Mouse (Mus musculus) inflammation-experienced regulatory T-cells, adult 6 months (primary cell): ENCODE measurements around the gene Krtap1-5. TPM values are rescaled to one million over a fixed set of nuclear protein-coding genes. Genes with fewer than 3 reads are reported as not detected.
"Not testable (repeated sequence)": the region's sequence is repeated elsewhere in the genome, so short reads cannot be mapped to it uniquely, and the experiment has no call there.

Source experiments
- ATAC-seq: one replicate; pipeline ENCODE4 v1.8.0; 2017
- polyA plus RNA-seq, 3 experiments: library from polyadenylated mRNA; unstranded; fragments of 100-300 nt; shearing (Covaris generic); gene quantifications; one replicate each; pipeline ENCODE4 v1.2.1; 2017

The Krtap1-5 gene
- not detected for polyA plus RNA-seq

GRCm38 (mm10) chr11:99580636-99581035, at the start of gene Krtap1-5:
TSS of gene Krtap1-5 (minus strand) at chr11:99581016.
- no peak for ATAC-seq

- no peak for ATAC-seq
Observed at GRCm38 (mm10) chr11:99628138-99628537, 47.3 kb upstream of the Krtap1-5 start, which contains the start of gene Krtap4-1. TSS of gene Krtap4-1 (minus strand) at chr11:99628238.

DNA sequence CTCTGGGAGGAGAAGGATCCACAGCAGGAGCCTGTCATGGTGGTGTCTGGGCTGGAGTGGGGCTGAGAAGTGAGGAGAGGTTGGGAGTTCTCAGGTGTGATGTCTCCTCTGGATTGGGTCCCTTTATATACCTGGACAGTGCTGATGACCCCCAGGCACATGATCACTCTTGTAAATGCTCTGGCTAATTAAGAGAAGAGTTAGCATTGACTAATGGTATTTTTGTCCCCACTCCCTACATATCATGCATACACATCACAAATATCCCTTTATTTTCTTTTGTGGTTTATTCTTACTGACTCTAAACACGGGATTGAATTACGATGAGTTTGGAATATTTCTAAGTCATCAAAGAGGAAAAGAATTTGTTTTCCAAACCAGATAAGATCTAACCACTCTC, 39.5 kb upstream of the Krtap1-5 start, which contains the start of gene Gm11562:
Gm11562 (minus strand) TSS at position 101 of the 400 bp plus-strand sequence.
- ATAC-seq, result no peak

DNA sequence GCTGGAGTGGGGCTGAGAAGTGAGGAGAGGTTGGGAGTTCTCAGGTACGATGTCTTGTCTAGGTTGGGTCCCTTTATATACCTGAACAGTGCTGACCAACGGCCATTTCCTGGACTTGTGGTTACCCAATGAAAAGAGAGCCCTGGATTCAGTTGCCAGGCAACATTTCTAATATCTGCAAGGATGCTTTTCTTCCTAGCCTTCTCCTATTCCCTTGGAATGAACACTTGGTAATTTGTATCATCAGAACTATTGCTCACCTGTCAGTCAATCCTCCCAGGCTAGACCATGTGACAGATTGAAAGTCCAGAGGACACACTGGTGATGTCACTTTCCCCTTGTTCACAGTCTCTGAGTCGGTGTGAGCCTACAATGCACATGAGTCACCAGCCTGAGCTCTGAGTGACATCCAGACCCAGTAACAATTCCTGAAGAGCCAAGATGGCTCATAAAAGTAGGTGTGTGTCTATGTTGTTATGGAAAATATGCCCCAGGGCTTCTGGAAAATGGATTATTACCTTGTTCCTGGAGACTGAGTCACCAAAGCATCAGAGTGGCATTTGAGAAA, 34.1 kb upstream of the Krtap1-5 start, which contains the start of gene Krtap2-4:
Krtap2-4 (minus strand) TSS at position 51 of the 568 bp plus-strand sequence.
- ATAC-seq, result no peak

DNA sequence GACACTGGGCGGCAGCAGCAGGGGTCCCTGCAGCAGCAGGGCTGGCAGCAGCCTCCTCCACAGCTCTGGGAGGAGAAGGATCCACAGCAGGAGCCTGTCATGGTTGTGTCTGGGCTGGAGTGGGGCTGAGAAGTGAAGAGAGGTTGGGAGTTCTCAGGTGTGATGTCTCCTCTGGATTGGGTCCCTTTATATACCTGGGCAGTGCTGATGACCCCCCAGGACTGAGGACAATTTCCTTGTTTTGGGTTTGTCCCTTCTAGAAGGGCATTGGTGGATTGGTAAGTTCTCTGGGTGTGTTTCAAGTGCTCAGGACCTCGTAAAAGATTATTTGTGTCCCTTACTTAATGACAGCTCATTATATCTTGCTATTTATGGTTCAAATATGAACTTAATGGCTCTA, 29.3 kb upstream of the Krtap1-5 start, which contains the start of gene Gm11937:
Gm11937 (minus strand) TSS at position 101 of the 400 bp plus-strand sequence.
- not testable (repeated sequence) for ATAC-seq

- ATAC-seq, result no peak
Observed at GRCm38 (mm10) chr11:99609126-99609525, 28.3 kb upstream of the Krtap1-5 start.

DNA sequence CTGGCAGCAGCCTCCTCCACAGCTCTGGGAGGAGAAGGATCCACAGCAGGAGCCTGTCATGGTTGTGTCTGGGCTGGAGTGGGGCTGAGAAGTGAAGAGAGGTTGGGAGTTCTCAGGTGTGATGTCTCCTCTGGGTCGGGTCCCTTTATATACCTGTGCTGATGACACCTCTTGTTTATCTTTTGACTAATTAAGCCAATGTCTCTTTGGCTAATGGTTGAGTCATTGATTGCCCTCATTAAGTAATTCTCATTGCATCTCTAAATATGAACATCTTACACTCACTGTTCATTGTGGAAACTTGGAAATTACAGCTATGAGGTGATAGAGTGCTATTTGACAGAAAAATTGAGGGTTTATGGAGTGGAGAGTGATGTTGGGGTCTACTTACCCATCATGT, 22.4 kb upstream of the Krtap1-5 start, which contains the start of gene Gm11938:
Gm11938 (minus strand) TSS at position 101 of the 400 bp plus-strand sequence.
- ATAC-seq, result not testable (repeated sequence)

DNA sequence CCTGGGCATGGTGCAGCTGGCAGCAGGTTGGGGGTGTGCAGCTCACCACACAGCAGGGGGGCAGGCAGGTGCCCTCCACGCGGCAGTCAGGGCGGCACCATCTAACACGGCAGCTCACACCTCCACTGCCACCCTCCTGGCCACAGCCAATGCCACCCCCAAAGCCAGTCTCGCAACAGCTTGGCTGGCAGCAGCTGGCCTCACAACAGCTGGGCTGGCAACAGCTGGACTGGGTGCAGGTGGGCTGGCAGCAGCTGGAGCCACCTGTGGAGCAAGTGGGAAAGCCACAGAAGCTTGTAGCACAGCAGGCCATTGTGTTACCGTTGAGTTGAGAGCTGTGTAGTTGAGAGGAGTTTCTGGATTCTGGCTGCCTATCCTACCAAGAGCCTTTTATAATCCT, 16.9 kb upstream of the Krtap1-5 start, which contains the start of gene Krtap9-3:
Krtap9-3 (minus strand) TSS at position 364 of the 400 bp plus-strand sequence.
- not testable (repeated sequence) for ATAC-seq

DNA sequence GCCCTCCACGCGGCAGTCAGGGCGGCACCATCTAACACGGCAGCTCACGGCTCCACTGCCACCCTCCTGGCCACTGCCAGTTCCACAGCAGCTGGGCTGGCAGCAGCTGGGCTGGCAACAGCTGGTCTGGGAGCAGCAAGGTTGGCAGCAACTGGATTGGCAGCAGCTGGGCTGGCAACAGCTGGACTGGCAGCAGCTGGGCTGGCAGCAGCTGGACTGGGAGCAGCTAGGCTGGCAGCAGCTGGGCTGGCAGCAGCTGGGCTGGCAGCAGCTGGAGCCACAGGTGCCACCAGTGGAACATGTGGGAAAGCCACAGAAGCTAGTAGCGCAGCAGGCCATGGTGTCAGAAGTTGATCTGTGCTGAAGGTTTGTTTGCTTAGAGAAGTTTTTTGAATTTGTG, 10.2 kb upstream of the Krtap1-5 start, which contains the start of gene Krtap1-3:
Krtap1-3 (minus strand) TSS at position 359 of the 400 bp plus-strand sequence.
- ATAC-seq, result no peak

- no peak for ATAC-seq
Observed at GRCm38 (mm10) chr11:99585096-99585495, 4.3 kb upstream of the Krtap1-5 start.

- no peak for ATAC-seq
Observed at GRCm38 (mm10) chr11:99583245-99583704, 2.5 kb upstream of the Krtap1-5 start, which contains the start of gene Krtap1-4. TSS of gene Krtap1-4 (minus strand) at chr11:99583654.

DNA sequence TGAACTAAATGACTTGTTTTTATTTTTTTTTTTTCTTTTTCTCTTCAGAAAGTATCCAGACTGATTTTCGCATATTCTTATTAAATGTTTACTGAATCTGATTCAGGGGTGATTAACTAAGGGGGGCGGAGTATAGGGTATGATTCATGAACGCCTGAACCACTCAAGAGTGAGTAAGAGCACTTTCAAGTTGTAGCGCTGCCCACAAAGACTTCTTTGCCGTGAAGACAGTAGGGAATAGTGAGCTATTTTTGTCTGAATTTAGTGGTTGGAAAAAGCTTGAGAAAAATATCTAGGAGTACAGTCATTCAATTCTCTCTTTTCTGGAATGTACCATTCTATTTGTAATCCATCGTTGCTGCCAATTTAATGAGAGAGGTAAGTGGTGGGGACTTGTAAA, 748 bp upstream of the Krtap1-5 start:
- no peak for ATAC-seq

GRCm38 (mm10) chr11:99581051-99581450, 235 bp upstream of the Krtap1-5 start:
- no peak for ATAC-seq

DNA sequence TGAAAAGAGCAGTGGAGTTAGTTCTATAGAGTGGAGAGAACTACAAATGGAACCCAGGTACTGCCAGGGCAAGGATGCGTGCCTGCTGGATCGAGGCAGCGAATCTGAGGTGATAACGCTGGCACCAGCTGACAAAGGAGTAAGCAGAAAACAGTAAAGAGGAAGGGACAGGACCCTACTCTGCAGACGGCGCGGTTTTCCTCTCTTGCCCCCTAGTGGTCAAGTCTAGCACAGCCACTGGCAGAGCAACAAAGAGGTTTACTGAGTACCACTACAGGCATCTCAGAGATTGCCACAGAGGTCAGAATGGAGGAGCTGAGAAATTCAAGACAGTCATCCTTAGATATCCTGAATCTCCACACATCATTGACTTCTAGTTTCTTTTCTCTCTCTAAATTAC, 6.7 kb downstream of the Krtap1-5 start:
- ATAC-seq, result no peak

DNA sequence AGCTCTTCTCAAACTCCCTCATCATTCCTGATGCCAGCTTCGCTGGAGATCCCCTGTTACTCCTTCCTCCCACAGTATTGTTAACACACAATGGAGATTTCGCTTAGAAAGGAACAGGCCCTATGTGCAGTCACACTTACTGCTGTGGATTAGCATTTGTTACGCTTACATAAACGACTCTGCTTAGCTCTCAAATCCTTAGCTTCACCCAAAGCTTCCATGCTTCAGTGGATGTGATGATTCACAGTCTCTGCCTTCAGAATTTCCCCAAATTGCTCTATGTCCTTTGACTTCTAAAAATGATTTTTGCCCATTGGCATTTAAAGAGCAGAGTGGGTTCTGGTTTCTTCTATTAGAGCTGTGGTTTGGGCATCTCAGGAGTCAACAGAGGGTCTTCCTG, 7.7 kb downstream of the Krtap1-5 start:
- ATAC-seq, result no peak

- no peak for ATAC-seq
Observed at GRCm38 (mm10) chr11:99566530-99566929, 14.3 kb downstream of the Krtap1-5 start, which contains the start of gene Krtap3-1. TSS of gene Krtap3-1 (minus strand) at chr11:99566630.

DNA sequence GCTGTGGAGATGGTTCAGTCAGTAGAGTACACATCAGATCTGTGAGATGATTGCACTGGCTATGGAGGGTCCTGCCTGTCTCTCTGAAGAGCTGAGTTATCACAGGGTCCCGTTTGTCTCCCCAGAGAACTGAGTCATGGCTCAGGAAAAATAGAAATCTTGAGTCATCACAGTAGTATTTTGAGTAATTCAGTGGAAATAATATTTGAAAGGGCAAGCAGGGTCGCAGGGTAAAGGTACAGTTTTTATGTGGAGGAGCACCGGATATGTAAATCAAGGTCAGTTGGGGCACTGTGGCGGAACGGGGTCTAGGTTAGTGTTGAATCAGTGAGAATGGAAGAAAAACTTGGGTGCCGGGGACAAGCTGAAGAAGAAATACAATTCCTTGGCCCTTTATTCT, 18.2 kb downstream of the Krtap1-5 start:
- ATAC-seq, result no peak

DNA sequence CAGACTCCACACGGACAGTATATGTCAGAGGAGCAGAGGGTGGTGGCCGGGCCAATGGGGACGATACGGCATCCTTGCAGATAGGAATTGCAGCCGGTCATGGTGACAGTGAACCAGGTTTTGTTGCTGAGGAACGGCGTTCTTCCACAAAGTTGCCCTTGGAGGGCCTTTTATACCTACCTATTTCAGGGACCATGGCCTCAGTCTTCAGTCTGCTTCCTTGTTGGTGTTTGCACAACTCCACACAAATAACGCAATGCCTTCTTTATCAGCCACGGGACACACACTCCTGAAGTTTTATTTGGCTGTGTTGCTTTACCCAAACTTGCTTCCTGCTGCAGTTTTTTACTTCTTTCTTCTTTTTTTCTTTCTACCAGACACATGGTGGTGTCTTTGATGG, 21.4 kb downstream of the Krtap1-5 start, which contains the start of gene Gm11939:
Gm11939 (minus strand) TSS at position 101 of the 400 bp plus-strand sequence.
- no peak for ATAC-seq

DNA sequence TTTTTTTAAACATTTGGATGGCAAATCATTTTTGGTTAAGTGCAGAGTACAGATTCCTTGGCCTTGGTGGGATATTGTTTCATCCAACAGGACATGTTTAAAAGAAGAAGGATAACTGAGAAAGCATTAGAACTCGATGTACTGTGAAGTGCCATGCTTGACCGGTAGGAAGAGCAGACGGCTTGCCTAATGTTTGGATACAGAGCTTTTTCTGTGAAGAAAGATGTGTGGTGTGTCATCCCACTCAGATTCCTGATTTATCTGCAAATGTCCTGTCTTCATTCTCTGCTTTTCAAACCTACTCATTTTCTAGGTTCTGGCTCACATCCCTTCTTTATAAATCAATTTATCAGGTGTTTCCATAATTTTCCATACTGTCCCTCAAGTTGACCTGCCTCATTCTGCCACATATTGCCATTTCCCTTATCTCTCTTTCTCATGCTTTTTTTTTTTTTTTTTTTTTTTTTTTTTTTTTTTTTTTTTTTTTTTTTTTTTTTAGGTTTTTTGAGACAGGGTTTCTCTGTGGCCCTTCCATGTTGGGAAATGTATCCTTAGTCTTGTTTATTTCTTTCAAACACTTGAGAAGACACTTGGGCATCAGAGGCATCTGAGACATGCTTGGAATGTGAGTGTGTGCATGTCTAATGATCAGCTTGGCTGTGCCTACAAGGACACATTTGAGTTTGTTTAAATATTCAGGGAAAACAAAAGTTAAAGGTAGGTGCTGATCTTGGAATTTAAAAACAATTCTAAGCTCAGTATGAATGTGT, 22.7 kb downstream of the Krtap1-5 start:
- no peak for ATAC-seq

- ATAC-seq, result no peak
Observed at GRCm38 (mm10) chr11:99556753-99557152, 24.1 kb downstream of the Krtap1-5 start, which contains the start of gene Krtap3-2. TSS of gene Krtap3-2 (minus strand) at chr11:99556853.

DNA sequence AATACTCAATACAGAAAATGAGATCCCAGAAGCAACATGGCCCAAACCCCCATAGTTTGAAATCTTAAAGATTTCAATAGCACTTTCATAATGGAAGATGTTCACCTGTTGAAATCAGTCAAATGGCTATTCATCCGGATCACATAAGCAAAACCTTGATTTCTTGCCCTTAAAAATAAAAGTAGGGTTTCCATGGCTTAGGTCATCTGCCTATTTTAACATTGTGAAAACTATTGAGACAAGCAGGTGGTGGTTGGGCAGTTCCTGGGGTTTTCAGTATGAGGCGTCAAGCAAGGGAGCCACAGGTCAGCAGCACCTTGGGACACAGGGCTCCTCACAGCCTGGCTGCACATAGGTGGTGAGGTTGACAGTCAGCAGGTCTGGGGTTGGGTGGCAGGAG, 24.6 kb downstream of the Krtap1-5 start:
- no peak for ATAC-seq

DNA sequence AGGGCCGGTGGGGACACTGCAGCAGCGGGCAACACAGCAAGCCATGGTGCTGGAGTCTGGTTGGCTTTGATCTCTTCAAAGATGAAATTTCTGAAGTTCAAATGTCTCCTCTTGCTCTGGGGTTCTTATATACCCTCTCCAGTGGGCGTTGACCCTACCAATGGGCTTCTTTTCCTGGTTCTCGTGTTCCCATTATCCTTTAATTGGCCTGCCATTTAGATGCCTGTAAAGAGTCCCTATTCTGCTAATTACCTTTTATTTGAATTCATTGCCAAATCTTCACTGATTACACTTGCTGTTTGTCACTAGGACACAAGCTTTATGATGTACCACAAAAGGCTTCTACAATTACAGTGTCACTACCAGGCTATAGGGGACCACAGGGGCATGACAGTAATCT, 30.1 kb downstream of the Krtap1-5 start, which contains the start of gene Krtap3-3:
Krtap3-3 (minus strand) TSS at position 101 of the 400 bp plus-strand sequence.
- ATAC-seq, result no peak

DNA sequence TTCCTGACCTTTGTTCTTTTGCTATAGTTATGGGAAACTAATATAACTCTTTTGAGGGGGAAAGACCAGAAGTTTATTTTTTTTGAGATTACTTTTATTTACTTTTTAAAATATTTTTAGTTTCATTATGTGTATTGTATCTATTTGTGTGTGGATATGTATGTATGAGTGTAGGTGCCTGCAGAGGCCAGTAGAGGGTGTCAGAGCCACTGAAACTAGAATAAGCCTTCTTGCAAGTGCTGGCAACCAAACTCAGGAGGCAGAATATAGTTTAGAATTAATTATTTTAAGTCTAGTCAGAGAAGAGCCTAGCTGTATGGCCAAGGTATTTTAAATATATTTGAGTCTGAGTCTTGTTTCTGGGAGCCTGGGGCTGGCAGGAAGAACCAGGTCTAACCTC, 32.9 kb downstream of the Krtap1-5 start:
- ATAC-seq, result no peak
